Mouse (Mus musculus): ENCODE results near the gene Stx12. TPM values are rescaled to one million over a fixed set of nuclear protein-coding genes. Genes with fewer than 3 reads are reported as not detected.
"Not testable (repeated sequence)": the region's sequence is repeated elsewhere in the genome, so short reads cannot be mapped to it uniquely, and the experiment has no call there.

The Stx12 gene
- total and polyA plus RNA-seq, 3 experiments = 16.8 to 22.0 TPM; not detected in 1

DNA sequence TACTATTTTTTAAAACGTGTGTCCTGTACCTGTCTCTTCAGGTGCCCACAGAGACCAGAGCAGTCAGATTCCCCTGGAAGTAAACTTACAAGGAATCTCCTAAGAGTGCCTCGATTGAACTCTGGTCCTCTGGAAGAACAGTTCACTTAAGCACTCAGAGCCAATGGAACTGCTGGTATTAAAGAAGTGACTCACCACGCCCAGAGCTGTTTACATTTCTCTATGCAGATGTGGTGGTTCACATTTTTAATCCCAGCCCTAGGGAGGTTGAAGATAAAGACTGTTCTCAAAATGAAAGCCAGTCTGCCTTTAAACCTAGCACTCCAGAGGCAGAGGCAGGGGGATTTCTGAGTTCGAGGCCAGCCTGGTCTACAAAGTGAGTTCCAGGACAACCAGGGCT is 35.9 kb upstream of the Stx12 start:
- no peak overlapping the region for H3K9ac ChIP-seq (ENCODE audit: control insufficient read depth, low read depth, low read length, poor library complexity, severe bottlenecking)
- DNase-seq (ENCODE audit: low read depth, low spot score) = peak; percentile 51
- H3K4me1 ChIP-seq (ENCODE audit: control insufficient read depth in 1 of 2, insufficient read depth in 2 of 2, low read length in 2 of 2) = peaks cover 0 to 3% of the 10 kb centered on the region in 2 experiments; a peak in 2 of 4 replicates
- H3K9me3 ChIP-seq (replicated peaks; ENCODE audit: insufficient read depth, low read length) = no peaks in the 10 kb centered on the region
- H3K27ac ChIP-seq (ENCODE audit: control insufficient read depth, low read depth, low read length) = no peak overlapping the region
- peaks cover 1 to 9% of the 10 kb centered on the region in 2 experiments; a peak in 3 of 4 replicates for H3K36me3 ChIP-seq (ENCODE audit: control insufficient read depth in 1 of 2, insufficient read depth in 2 of 2, low read length in 2 of 2)
- no peak for TF ChIP-seq BHLHE40 (IDR thresholded peaks at IDR 0.05; ENCODE audit: borderline replicate concordance, low read depth, low read length)
- no peak for TF ChIP-seq EP300 (IDR thresholded peaks at IDR 0.05; ENCODE audit: low read depth in 1 of 2, low read length in 2 of 2)
- no peak for TF ChIP-seq HCFC1 (IDR thresholded peaks at IDR 0.05; ENCODE audit: low read depth, low read length)
- TF ChIP-seq ZC3H11A (IDR thresholded peaks at IDR 0.05; ENCODE audit: low read depth, low read length) = no peak
- no peak for TF ChIP-seq TBP (IDR thresholded peaks at IDR 0.05; ENCODE audit: low read depth, low read length)
- TF ChIP-seq CTCF (IDR thresholded peaks at IDR 0.05 in 2 of 3, conservative IDR thresholded peaks at IDR 0.05 in 1 of 3; ENCODE audit: control insufficient read depth in 1 of 3, insufficient read depth in 1 of 3, low read depth in 2 of 3, low read length in 3 of 3, poor library complexity in 1 of 3, severe bottlenecking in 1 of 3) = no peak
- peaks cover 0 to 3% of the 10 kb centered on the region in 2 experiments; a peak in 1 of 4 replicates for H3K27me3 ChIP-seq (ENCODE audit: control insufficient read depth in 1 of 2, insufficient read depth in 2 of 2, low read length in 2 of 2)
- H3K4me3 ChIP-seq (ENCODE audit: control insufficient read depth in 1 of 2, insufficient read depth in 1 of 2, low read depth in 2 of 2, low read length in 2 of 2) = no peak overlapping the region
- peaks cover 3% of the 10 kb centered on the region; the same call in 1 of the 2 replicates for H3K79me2 ChIP-seq (ENCODE audit: control insufficient read depth, insufficient read depth, low read length, poor library complexity)

DNA sequence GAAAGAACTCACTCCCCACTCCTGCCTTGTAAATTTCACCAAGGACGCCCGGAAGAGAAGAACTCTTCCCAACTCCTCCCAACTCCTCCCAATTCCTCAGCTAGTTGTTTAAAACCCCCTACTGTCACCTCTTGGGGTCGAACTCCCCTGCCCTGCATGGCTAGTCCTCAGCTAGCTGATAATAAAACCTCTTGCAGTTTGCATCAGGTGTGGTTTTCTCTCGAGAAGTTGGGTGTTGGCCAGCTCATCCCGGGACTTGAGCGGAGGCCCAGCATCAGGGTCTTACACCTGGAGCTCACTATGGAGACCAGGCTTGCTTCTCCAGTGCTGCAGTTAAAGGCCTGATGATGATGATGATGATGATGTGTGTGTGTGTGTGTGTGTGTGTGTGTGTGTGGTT is 34.2 kb upstream of the Stx12 start:
- H3K36me3 ChIP-seq (ENCODE audit: control insufficient read depth in 1 of 2, insufficient read depth in 2 of 2, low read length in 2 of 2); H3K27ac ChIP-seq (ENCODE audit: control insufficient read depth, low read depth, low read length); H3K9me3 ChIP-seq (replicated peaks; ENCODE audit: insufficient read depth, low read length); H3K4me1 ChIP-seq (ENCODE audit: control insufficient read depth in 1 of 2, insufficient read depth in 2 of 2, low read length in 2 of 2); H3K27me3 ChIP-seq (ENCODE audit: control insufficient read depth in 1 of 2, insufficient read depth in 2 of 2, low read length in 2 of 2); H3K9ac ChIP-seq (ENCODE audit: control insufficient read depth, low read depth, low read length, poor library complexity, severe bottlenecking); DNase-seq (ENCODE audit: low read depth, low spot score); H3K4me3 ChIP-seq (ENCODE audit: control insufficient read depth in 1 of 2, insufficient read depth in 1 of 2, low read depth in 2 of 2, low read length in 2 of 2); H3K79me2 ChIP-seq (ENCODE audit: control insufficient read depth, insufficient read depth, low read length, poor library complexity): not testable (repeated sequence)

DNA sequence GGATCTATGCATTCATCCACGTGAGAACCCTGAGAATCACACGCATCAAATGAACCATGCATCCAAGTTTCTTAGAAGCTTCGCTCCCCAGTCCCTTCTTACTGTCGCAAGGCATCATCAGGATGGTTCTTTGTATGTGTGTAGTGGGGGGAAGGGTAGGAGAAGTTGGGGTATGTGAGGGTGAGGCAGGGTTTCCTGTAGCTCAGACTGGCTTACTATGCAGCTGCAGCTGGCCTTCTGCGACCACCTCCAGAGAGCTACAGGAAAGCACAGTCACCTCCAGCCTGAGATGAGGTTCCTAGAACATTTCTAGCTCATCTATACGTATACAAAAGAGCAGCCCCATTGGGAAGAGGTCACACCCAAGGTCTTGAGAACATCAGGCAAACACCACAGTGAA is 27.8 kb upstream of the Stx12 start:
- H3K27ac ChIP-seq (ENCODE audit: control insufficient read depth, low read depth, low read length) = no peak overlapping the region
- peaks cover 0 to 4% of the 10 kb centered on the region in 2 experiments; a peak in 2 of 4 replicates for H3K36me3 ChIP-seq (ENCODE audit: control insufficient read depth in 1 of 2, insufficient read depth in 2 of 2, low read length in 2 of 2)
- H3K4me1 ChIP-seq (ENCODE audit: control insufficient read depth in 1 of 2, insufficient read depth in 2 of 2, low read length in 2 of 2) = no peaks in the 10 kb centered on the region
- H3K4me3 ChIP-seq (ENCODE audit: control insufficient read depth in 1 of 2, insufficient read depth in 1 of 2, low read depth in 2 of 2, low read length in 2 of 2) = no peak overlapping the region
- H3K79me2 ChIP-seq (ENCODE audit: control insufficient read depth, insufficient read depth, low read length, poor library complexity) = no peaks in the 10 kb centered on the region
- no peak for DNase-seq (ENCODE audit: low read depth, low spot score)
- H3K27me3 ChIP-seq (ENCODE audit: control insufficient read depth in 1 of 2, insufficient read depth in 2 of 2, low read length in 2 of 2) = no peaks in the 10 kb centered on the region
- H3K9ac ChIP-seq (ENCODE audit: control insufficient read depth, low read depth, low read length, poor library complexity, severe bottlenecking) = no peak overlapping the region
- H3K9me3 ChIP-seq (replicated peaks; ENCODE audit: insufficient read depth, low read length) = no peaks in the 10 kb centered on the region
- TF ChIP-seq RCOR1 (IDR thresholded peaks at IDR 0.05; ENCODE audit: low read depth, low read length) (no peak), USF1 (IDR thresholded peaks at IDR 0.05; ENCODE audit: low read depth, low read length) (no peak), CTCF (IDR thresholded peaks at IDR 0.05 in 2 of 3, conservative IDR thresholded peaks at IDR 0.05 in 1 of 3; ENCODE audit: control insufficient read depth in 1 of 3, insufficient read depth in 1 of 3, low read depth in 2 of 3, low read length in 3 of 3, poor library complexity in 1 of 3, severe bottlenecking in 1 of 3) (no peak), ETS1 (IDR thresholded peaks at IDR 0.05; ENCODE audit: low read depth, low read length) (no peak)

All from MEL (cell line).